Mouse (Mus musculus) embryonic facial prominence, embryonic 14.5 days (tissue): ENCODE measurements around the gene Prok1. TPM values are rescaled to one million over a fixed set of nuclear protein-coding genes. Genes with fewer than 3 reads are reported as not detected.

Experiments
- ATAC-seq: fragments of 200-750 bp; cut with Nextera tagmentation; 2 replicates; pipeline ENCODE4 v1.8.0; 2017; ENCODE audit warnings: low read depth, moderate number of reproducible peaks, moderate TSS enrichment
- DNase-seq: peaks from one replicate; pipeline ENCODE4 v3.0.0-alpha.2; 2015; ENCODE audit warnings: low spot score
- H3K27ac ChIP-seq: fragments of 300-500 bp; sonication (generic); replicated peaks from 2 replicates; pipeline ENCODE4 v1.5.1; 2014; ENCODE audit warnings: low read depth, mild to moderate bottlenecking, low read length, moderate library complexity
- H3K27me3 ChIP-seq: fragments of 300-500 bp; sonication (generic); replicated peaks from 2 replicates; pipeline ENCODE4 v1.6.1; 2014; ENCODE audit warnings: low read length; ENCODE audit not compliant: control insufficient read depth, insufficient read depth
- H3K36me3 ChIP-seq: fragments of 300-500 bp; sonication (generic); 2 replicates; pipeline ENCODE4 v1.6.1; 2014; ENCODE audit warnings: low read length, mixed read lengths; ENCODE audit not compliant: control insufficient read depth, insufficient read depth
- H3K4me1 ChIP-seq: fragments of 300-500 bp; sonication (generic); 2 replicates; pipeline ENCODE4 v1.6.1; 2014; ENCODE audit warnings: antibody characterized with exemption, low read length; ENCODE audit not compliant: control insufficient read depth, insufficient read depth
- H3K4me2 ChIP-seq: fragments of 300-500 bp; sonication (generic); 2 replicates; pipeline ENCODE4 v1.6.1; 2014; ENCODE audit warnings: low read depth, mild to moderate bottlenecking, low read length, moderate library complexity, mixed read lengths
- H3K4me3 ChIP-seq: fragments of 300-500 bp; sonication (generic); 2 replicates; pipeline ENCODE4 v1.5.1; 2014; ENCODE audit warnings: low read depth, mild to moderate bottlenecking, low read length
- H3K9ac ChIP-seq: fragments of 300-500 bp; sonication (generic); 2 replicates; pipeline ENCODE4 v1.6.1; 2014; ENCODE audit warnings: low read depth, mild to moderate bottlenecking, low read length, moderate library complexity, mixed read lengths
- H3K9me3 ChIP-seq: fragments of 300-500 bp; sonication (generic); 2 replicates; pipeline ENCODE4 v1.6.1; 2016; ENCODE audit warnings: low read length; ENCODE audit not compliant: control insufficient read depth
- WGBS: fragments of 180-500 bp; shearing (Covaris S2); extraction: QIAGEN DNeasy Blood & Tissue Kit; methylation state at CpG from one replicate; pipeline ENCODE4 v1.1.7; 2014; 5-methylcytosine and 5-hydroxymethylcytosine counted together
- polyA plus RNA-seq: library from polyadenylated mRNA; unstranded; fragments of >200 nt; fragmentation: Nextera tagmentation; extraction: Ambion mirVana; gene quantifications from 2 replicates; pipeline ENCODE4 v1.2.1, GENCODE M21; 2014

Prok1 gene
- polyA plus RNA-seq, 1 experiment from 2014 or later, result not detected

DNA sequence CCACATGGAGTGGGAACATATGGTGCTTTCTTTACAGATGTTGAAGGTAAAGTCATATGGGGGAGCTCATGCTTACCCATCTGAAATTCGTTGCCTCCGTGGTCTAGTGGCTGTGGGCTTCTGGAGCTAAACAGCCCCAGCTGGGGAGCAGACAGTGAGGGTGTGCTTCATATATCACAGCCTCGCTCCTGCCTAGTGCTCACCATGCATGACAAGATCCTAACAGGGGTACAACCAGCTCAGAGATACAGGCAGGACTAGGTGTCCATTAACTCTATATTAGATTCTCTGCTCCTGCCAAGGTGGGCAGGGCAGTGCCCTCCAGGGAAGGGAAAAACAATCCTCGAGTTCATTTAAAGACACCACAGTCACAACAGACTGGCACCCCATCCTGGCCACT lies 8.3 kb downstream of the Prok1 start:
- 38% methylated on average over 4 of the region's 4 CpGs for WGBS
- H3K27me3 ChIP-seq, result no peaks in the 10 kb centered on the region
- no peak overlapping the region for H3K27ac ChIP-seq
- H3K9me3 ChIP-seq, result no peaks in the 10 kb centered on the region
- no peak for ATAC-seq
- DNase-seq, result peak; percentile 18
- no peak overlapping the region for H3K4me3 ChIP-seq
- H3K4me2 ChIP-seq, result no peak overlapping the region
- H3K4me1 ChIP-seq, result 0 out of 2 replicates have a peak, but pooled peaks cover 5% of the 10 kb centered on the region
- H3K9ac ChIP-seq, result no peak overlapping the region
- H3K36me3 ChIP-seq, result no peaks in the 10 kb centered on the region

DNA sequence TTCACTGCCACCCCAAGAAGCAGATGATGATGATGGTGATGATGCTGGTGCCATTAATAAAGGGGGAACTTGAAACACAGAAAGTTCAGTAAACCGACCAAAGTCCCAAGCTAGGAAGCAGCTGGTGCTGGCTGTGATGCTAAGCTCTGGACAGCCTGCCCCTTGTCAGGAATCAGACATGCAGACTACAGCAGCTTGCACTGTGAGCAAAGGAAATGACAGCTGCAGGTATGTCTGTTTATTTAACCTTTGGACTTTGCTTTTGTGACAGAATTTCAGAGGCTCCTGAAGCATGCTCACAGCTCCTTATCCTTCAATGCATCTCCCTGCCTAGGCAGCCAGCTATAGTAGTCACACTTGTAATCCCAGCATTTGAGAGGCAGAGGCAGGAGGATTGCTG lies 9.0 kb downstream of the Prok1 start, which contains the start of gene A630076J17Rik:
TSS of gene A630076J17Rik (plus strand) at position 88 of the 400 bp plus-strand sequence.
- Histone ChIP-seq H3K4me3 (no peak within 1 kb of the TSS), H3K27me3 (no peaks in the 10 kb centered on the region), H3K4me2 (no peak within 1 kb of the TSS), H3K36me3 (no peaks in the 10 kb centered on the region), H3K4me1 (0 out of 2 replicates have a peak, but pooled peaks cover 5% of the 10 kb centered on the region), H3K27ac (no peak within 1 kb of the TSS), H3K9ac (no peak within 1 kb of the TSS), H3K9me3 (no peaks in the 10 kb centered on the region)
- 47% methylated on average over 1 of the region's 1 CpGs for WGBS
- no peak for ATAC-seq
- DNase-seq, result no peak

DNA sequence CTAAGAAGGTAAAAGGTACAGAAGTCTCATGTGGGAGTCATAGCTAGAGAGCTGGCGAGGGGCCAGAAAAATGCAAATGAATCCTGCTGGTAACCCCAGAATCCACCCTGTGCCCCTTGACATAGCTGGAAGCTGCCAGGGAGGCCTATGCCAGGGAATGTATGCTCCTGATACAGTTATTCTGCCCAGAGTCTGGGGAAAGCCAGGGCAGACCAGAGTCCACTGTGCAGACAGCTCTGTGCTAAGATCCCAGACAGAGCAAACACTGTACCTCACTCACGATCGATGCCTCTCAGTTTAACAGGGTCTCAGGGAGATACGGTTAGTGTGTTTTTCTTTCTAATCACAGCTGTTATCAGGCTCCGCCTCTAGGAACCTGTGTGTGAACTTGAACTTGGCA lies 9.7 kb downstream of the Prok1 start:
- DNase-seq (no peak), ATAC-seq (peak; percentile 44; the same call in 1 of the 2 replicates)
- no peak overlapping the region for H3K27ac ChIP-seq
- no peaks in the 10 kb centered on the region for H3K36me3 ChIP-seq
- no peaks in the 10 kb centered on the region for H3K27me3 ChIP-seq
- H3K4me3 ChIP-seq, result no peak overlapping the region
- H3K9me3 ChIP-seq, result no peaks in the 10 kb centered on the region
- 59% methylated on average over 5 of the region's 5 CpGs for WGBS
- no peak overlapping the region for H3K9ac ChIP-seq
- no peak overlapping the region for H3K4me2 ChIP-seq
- H3K4me1 ChIP-seq, result 0 out of 2 replicates have a peak, but pooled peaks cover 5% of the 10 kb centered on the region

- 78% methylated on average over 5 of the region's 5 CpGs for WGBS
- H3K27ac ChIP-seq, result no peak overlapping the region
- no peaks in the 10 kb centered on the region for H3K27me3 ChIP-seq
Measured at GRCm38 (mm10) chr3:107229221-107229620, 10.3 kb downstream of the Prok1 start.

GRCm38 (mm10) chr3:107225820-107226219 lies 13.7 kb downstream of the Prok1 start:
- Histone ChIP-seq H3K4me2 (no peak overlapping the region), H3K27ac (no peak overlapping the region), H3K4me1 (0 out of 2 replicates have a peak, but pooled peaks cover 5% of the 10 kb centered on the region), H3K36me3 (no peaks in the 10 kb centered on the region), H3K9me3 (peaks cover 3% of the 10 kb centered on the region; the same call in 1 of the 2 replicates), H3K9ac (no peak overlapping the region), H3K27me3 (no peaks in the 10 kb centered on the region), H3K4me3 (no peak overlapping the region)
- WGBS, result 89% methylated on average over 5 of the region's 5 CpGs
- DNase-seq (no peak), ATAC-seq (no peak)

More at GRCm38 (mm10) chr3:107229221-107229620, 10.3 kb downstream of the Prok1 start:
- ATAC-seq, result no peak
- no peak overlapping the region for H3K4me3 ChIP-seq
- no peak overlapping the region for H3K9ac ChIP-seq
- H3K4me2 ChIP-seq, result no peak overlapping the region
- no peak for DNase-seq
- no peaks in the 10 kb centered on the region for H3K36me3 ChIP-seq
- peaks cover 2% of the 10 kb centered on the region; the same call in 1 of the 2 replicates for H3K9me3 ChIP-seq
- H3K4me1 ChIP-seq, result 0 out of 2 replicates have a peak, but pooled peaks cover 5% of the 10 kb centered on the region

DNA sequence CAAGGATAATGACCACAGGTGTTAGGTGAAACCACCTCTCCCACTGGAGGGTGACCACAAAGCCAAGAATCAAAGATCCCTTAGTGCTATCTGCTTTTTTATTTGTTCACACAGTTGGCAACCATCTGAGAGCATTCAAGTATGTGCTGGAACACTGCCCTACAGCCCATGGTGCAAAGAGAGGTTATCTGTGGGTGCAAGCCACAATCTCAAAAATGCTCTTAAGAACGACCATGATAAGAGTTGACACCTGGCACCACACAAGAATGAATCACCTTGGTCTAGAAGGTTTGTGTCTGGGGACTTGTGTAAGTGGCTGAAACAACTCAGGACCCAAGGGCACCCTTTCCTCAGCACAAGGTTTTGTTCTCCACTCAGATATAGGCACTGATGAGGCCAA lies 16.3 kb downstream of the Prok1 start:
- no peak overlapping the region for H3K27ac ChIP-seq
- no peak for ATAC-seq
- 76% methylated on average over 1 of the region's 1 CpGs for WGBS

DNA sequence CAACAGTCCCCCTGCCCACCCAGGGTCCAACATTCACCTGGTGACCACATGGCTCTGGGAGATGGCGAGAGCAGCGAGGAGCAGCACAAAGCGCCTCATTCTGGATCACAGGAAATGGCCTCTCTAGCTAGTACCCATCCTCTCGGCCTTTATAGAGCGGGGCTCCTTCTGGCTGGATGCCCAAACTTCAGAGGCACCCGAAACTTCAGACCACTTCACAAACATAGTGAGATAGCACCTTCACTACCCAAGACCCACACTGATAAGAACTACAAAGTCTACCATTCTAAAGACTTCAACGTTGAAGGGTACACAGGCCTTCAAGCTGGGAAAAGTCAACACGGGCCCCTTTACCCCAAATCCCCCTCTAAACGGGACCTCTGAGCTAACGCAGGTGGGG lies 17.9 kb downstream of the Prok1 start, which contains the start of gene Cym:
TSS of gene Cym (minus strand) at position 125 of the 400 bp plus-strand sequence.
- no peaks in the 10 kb centered on the region for H3K27me3 ChIP-seq
- 85% methylated on average over 10 of the region's 10 CpGs for WGBS
- H3K36me3 ChIP-seq, result no peaks in the 10 kb centered on the region
- H3K4me1 ChIP-seq, result no peaks in the 10 kb centered on the region
- peaks cover 3% of the 10 kb centered on the region; the same call in 1 of the 2 replicates for H3K9me3 ChIP-seq
- DNase-seq (no peak), ATAC-seq (no peak)
- no peak within 1 kb of the TSS for H3K4me2 ChIP-seq
- H3K9ac ChIP-seq, result no peak within 1 kb of the TSS
- no peak within 1 kb of the TSS for H3K4me3 ChIP-seq
- no peak within 1 kb of the TSS for H3K27ac ChIP-seq

More for the DNA sequence above, 16.3 kb downstream of the Prok1 start:
- Histone ChIP-seq H3K9ac (no peak overlapping the region), H3K9me3 (peaks cover 3% of the 10 kb centered on the region; the same call in 1 of the 2 replicates), H3K27me3 (no peaks in the 10 kb centered on the region), H3K36me3 (no peaks in the 10 kb centered on the region), H3K4me3 (no peak overlapping the region), H3K4me1 (no peaks in the 10 kb centered on the region), H3K4me2 (no peak overlapping the region)
- DNase-seq, result no peak

DNA sequence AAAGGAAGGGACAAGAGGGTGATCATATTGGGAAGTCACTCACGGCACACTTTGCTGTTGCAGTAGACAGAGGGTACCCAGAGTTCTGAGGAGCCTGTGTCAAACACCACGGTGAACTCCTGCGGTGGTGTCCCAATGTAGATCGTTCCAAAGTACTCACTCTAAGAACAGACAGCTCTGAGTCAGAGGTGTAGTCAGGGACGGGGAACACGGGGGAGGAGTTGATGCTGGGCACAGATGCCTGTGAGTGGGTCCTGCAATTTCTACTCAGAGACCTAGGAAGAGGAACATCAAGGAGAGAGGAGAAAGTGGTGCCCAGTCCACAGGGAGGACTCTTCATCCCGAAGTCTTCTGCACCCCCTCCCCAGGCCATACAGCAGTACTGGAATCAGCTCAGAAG lies 20.9 kb downstream of the Prok1 start:
- Histone ChIP-seq H3K27me3 (no peaks in the 10 kb centered on the region), H3K9ac (no peak overlapping the region), H3K4me2 (no peak overlapping the region), H3K4me1 (no peaks in the 10 kb centered on the region), H3K27ac (no peak overlapping the region), H3K36me3 (no peaks in the 10 kb centered on the region), H3K9me3 (no peaks in the 10 kb centered on the region), H3K4me3 (no peak overlapping the region)
- WGBS, result 86% methylated on average over 7 of the region's 7 CpGs
- no peak for ATAC-seq
- no peak for DNase-seq

- H3K4me1 ChIP-seq, result no peaks in the 10 kb centered on the region
- 83% methylated on average over 3 of the region's 3 CpGs for WGBS
Measured at GRCm38 (mm10) chr3:107217101-107217480, 22.4 kb downstream of the Prok1 start.

More at GRCm38 (mm10) chr3:107217101-107217480, 22.4 kb downstream of the Prok1 start:
- Histone ChIP-seq H3K36me3 (no peaks in the 10 kb centered on the region), H3K9me3 (no peaks in the 10 kb centered on the region), H3K27ac (no peak overlapping the region), H3K4me2 (no peak overlapping the region), H3K9ac (no peak overlapping the region), H3K4me3 (no peak overlapping the region), H3K27me3 (no peaks in the 10 kb centered on the region)
- no peak for DNase-seq
- ATAC-seq, result no peak
